Mouse (Mus musculus) liver, adult 2 months (tissue): ENCODE measurements around the gene Myh9. TPM values are rescaled to one million over a fixed set of nuclear protein-coding genes. Genes with fewer than 3 reads are reported as not detected.
A peak's percentile ranks its signal among the peaks of the same experiment; 100 is the strongest.

ENCODE experiments used
- DNase-seq: peaks from one replicate; pipeline ENCODE4 v3.0.0-alpha.2; 2011; ENCODE audit warnings: low read depth, low spot score; ENCODE audit errors: extremely low read depth
- H3K27ac ChIP-seq: fragments of 200-500 bp; replicated peaks from 2 replicates; pipeline ENCODE4 v1.5.1; 2012; ENCODE audit warnings: low read depth, mild to moderate bottlenecking, control low read depth, inconsistent platforms, low read length; ENCODE audit not compliant: insufficient read depth
- H3K27me3 ChIP-seq: fragments of 200-500 bp; 2 replicates; pipeline ENCODE4 v1.6.1; 2012; ENCODE audit warnings: mild to moderate bottlenecking, moderate library complexity, low read length, inconsistent platforms; ENCODE audit not compliant: control insufficient read depth, insufficient read depth
- H3K36me3 ChIP-seq: fragments of 200-500 bp; 2 replicates; pipeline ENCODE4 v1.6.1; 2012; ENCODE audit warnings: low read length, inconsistent platforms; ENCODE audit not compliant: control insufficient read depth, insufficient read depth
- H3K4me1 ChIP-seq: fragments of 200-500 bp; 2 replicates; pipeline ENCODE4 v1.6.1; 2011; ENCODE audit warnings: low read length; ENCODE audit not compliant: control insufficient read depth, insufficient read depth
- H3K4me3 ChIP-seq: fragments of 200-500 bp; 2 replicates; pipeline ENCODE4 v1.5.1; 2011; ENCODE audit warnings: low read depth, mild to moderate bottlenecking, control low read depth, low read length, moderate library complexity; ENCODE audit not compliant: insufficient read depth
- H3K79me2 ChIP-seq: fragments of 200-500 bp; 2 replicates; pipeline ENCODE4 v1.6.1; 2012; ENCODE audit warnings: inconsistent platforms, mild to moderate bottlenecking, low read length, moderate library complexity; ENCODE audit not compliant: control insufficient read depth, insufficient read depth
- H3K9ac ChIP-seq: fragments of 200-500 bp; 2 replicates; pipeline ENCODE4 v1.6.1; 2012; ENCODE audit warnings: low read depth, mild to moderate bottlenecking, control low read depth, inconsistent platforms, low read length
- CTCF ChIP-seq: fragments of 200-500 bp; IDR thresholded peaks from 2 replicates; pipeline ENCODE4 v1.5.1; 2011; ENCODE audit warnings: low read depth, low read length, control low read depth
- POLR2A ChIP-seq: fragments of 200-500 bp; IDR thresholded peaks from 2 replicates; pipeline ENCODE4 v1.6.1; 2011; ENCODE audit warnings: low read length, control low read depth; ENCODE audit not compliant: insufficient read depth; ENCODE audit errors: extremely low read depth
- WGBS: fragments of 180-500 bp; shearing (Covaris S2); methylation state at CpG from one replicate; pipeline ENCODE4 v1.1.7; 2018; 5-methylcytosine and 5-hydroxymethylcytosine counted together
- polyA plus RNA-seq: library from polyadenylated mRNA; depleted of rRNA; stranded (reverse); fragments of >200 nt; gene quantifications from 2 replicates; pipeline ENCODE4 v1.2.3, GENCODE M21; 2012; rRNA removed
- total RNA-seq: library from RNA; depleted of rRNA; stranded (reverse); fragments of >200 nt; gene quantifications from 2 replicates; pipeline ENCODE4 v1.2.3, GENCODE M21; 2014; rRNA removed

Myh9 gene
- total RNA-seq (54.4 and 69.5 TPM in 2 replicates), polyA plus RNA-seq (22.5 and 24.1 TPM in 2 replicates)

GRCm38 (mm10) chr15:77842047-77842843 lies at the start of gene Myh9:
Gene Myh9, minus strand, starts transcription at chr15:77842175.
- Histone ChIP-seq H3K79me2 (peaks cover 34% of the 10 kb centered on the region), H3K4me1 (peaks cover 19% of the 10 kb centered on the region), H3K4me3 (peak within 1 kb of the TSS; percentile 98), H3K27ac (peak within 1 kb of the TSS; percentile 94), H3K9ac (peak within 1 kb of the TSS; percentile 96), H3K27me3 (no peaks in the 10 kb centered on the region), H3K36me3 (no peaks in the 10 kb centered on the region)
- WGBS: under 1% methylated on average over 46 of the region's 46 CpGs
- peak; percentile 99 for DNase-seq
- TF ChIP-seq CTCF: no peak
- peak; percentile 98 for TF ChIP-seq POLR2A

GRCm38 (mm10) chr15:77891766-77892165 lies 49.8 kb upstream of the Myh9 start:
- Histone ChIP-seq H3K36me3 (no peaks in the 10 kb centered on the region), H3K4me3 (no peak overlapping the region), H3K27me3 (no peaks in the 10 kb centered on the region), H3K9ac (no peak overlapping the region), H3K79me2 (no peaks in the 10 kb centered on the region), H3K4me1 (no peaks in the 10 kb centered on the region), H3K27ac (no peak overlapping the region)
- DNase-seq: no peak
- 80% methylated on average over 8 of the region's 8 CpGs for WGBS
- TF ChIP-seq CTCF (no peak), POLR2A (no peak)

- H3K27me3 ChIP-seq: no peaks in the 10 kb centered on the region
- no peaks in the 10 kb centered on the region for H3K36me3 ChIP-seq
- H3K4me3 ChIP-seq: no peak overlapping the region
- no peak overlapping the region for H3K27ac ChIP-seq
- 85% methylated on average over 4 of the region's 4 CpGs for WGBS
- H3K4me1 ChIP-seq: peaks cover 4% of the 10 kb centered on the region
- H3K9ac ChIP-seq: no peak overlapping the region
- DNase-seq: no peak
- no peak for TF ChIP-seq POLR2A
- no peaks in the 10 kb centered on the region for H3K79me2 ChIP-seq
Observed at GRCm38 (mm10) chr15:77889761-77890422, 47.9 kb upstream of the Myh9 start.

- DNase-seq: no peak
- Histone ChIP-seq H3K4me1 (peaks cover 4% of the 10 kb centered on the region), H3K27me3 (no peaks in the 10 kb centered on the region), H3K36me3 (no peaks in the 10 kb centered on the region), H3K4me3 (no peak overlapping the region), H3K79me2 (no peaks in the 10 kb centered on the region), H3K9ac (no peak overlapping the region), H3K27ac (no peak overlapping the region)
- no peak for TF ChIP-seq POLR2A
- no peak for TF ChIP-seq CTCF
- WGBS: 82% methylated on average over 7 of the region's 7 CpGs
Observed at GRCm38 (mm10) chr15:77888286-77888685, 46.3 kb upstream of the Myh9 start.

- TF ChIP-seq CTCF: no peak
- no peak for TF ChIP-seq POLR2A
- no peak overlapping the region for H3K4me3 ChIP-seq
- no peaks in the 10 kb centered on the region for H3K36me3 ChIP-seq
- WGBS: 92% methylated on average over 1 of the region's 1 CpGs
- no peak overlapping the region for H3K9ac ChIP-seq
- no peak overlapping the region for H3K27ac ChIP-seq
- H3K4me1 ChIP-seq: peaks cover 4% of the 10 kb centered on the region
- H3K79me2 ChIP-seq: no peaks in the 10 kb centered on the region
- DNase-seq: no peak
- H3K27me3 ChIP-seq: no peaks in the 10 kb centered on the region
Observed at GRCm38 (mm10) chr15:77887093-77887488, 45.1 kb upstream of the Myh9 start.
